Mouse (Mus musculus): ENCODE data around the gene Clec4a4.
"Not testable (repeated sequence)": the region's sequence is repeated elsewhere in the genome, so short reads cannot be mapped to it uniquely, and the experiment has no call there.

Clec4a4 gene

DNA sequence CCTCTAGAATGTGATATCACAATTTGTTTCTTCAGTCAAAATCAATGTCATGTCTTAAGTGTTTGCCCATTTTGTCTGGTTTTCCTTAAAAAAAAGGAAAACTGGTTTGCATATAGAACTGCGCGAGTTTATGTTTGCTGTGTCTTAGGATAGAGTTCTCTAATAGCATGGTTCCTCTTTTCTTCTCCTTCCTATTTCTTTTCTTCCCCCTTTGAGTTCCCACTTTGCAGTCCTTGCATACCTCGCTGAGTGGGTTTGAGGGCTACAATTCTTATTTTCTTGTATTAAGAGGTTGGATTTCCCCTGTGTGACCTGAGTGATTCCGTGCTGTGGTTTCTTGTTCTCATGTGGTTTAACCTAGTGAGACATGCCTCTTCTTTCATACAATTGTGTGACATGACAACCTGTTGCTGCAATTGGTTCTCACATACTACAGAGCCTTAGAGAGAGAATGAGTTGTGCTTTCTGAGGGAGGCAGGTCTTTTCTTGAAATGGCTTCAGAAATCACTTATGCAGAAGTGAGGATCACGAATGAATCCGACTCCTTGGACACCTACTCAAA lies at the start of gene Clec4a4:
TSS of gene Clec4a4 (plus strand) at position 492 of the 562 bp plus-strand sequence.
- DNase-seq (ENCODE audit: low read depth, low spot score): no peak

DNA sequence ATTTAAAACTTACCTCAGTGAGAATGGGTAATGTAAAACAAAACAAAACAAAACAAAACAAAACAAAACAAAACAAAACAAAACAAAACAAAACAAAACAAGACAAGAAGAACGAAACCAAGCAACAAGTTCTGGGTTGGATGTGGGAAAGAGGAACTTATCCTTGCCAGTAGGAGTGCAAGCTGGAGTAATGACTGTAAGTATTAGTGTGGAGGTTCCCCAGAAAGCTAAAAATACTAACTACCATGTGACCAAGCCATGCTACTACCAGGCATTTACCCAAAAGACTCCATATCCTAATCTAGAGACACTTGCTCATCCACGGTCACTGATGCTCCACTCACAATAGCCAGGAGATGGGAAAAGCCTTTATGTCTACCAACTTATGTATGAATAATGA lies 43.4 kb upstream of the Clec4a4 start:
- DNase-seq (ENCODE audit: low read depth, low spot score): no peak

GRCm38 (mm10) chr6:122952401-122952800 lies 37.8 kb upstream of the Clec4a4 start, which contains the start of gene Clec4a3:
Gene Clec4a3, plus strand, starts transcription at chr6:122952515.
- DNase-seq (ENCODE audit: low read depth, low spot score): no peak

DNA sequence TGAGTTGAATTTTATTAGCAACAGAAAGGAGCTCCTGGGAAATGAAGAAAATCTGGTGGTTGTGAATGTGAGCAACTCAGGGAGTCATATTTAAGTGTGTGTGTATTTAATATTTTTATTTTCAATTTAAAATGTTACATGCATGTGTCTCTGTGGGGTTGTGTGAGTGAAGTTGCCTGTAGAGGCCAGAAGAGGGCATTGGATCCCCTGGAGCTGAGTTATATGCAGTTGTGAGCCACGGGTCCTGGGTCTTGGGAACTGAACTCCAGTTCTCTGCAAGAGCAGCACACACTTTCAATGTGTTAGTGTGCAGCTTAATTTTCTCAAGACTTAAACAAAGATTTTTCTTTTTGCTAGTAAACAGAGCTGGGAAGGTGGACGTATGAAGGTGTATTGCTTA lies 25.6 kb upstream of the Clec4a4 start:
- no peak for DNase-seq (ENCODE audit: low read depth, low spot score)

DNA sequence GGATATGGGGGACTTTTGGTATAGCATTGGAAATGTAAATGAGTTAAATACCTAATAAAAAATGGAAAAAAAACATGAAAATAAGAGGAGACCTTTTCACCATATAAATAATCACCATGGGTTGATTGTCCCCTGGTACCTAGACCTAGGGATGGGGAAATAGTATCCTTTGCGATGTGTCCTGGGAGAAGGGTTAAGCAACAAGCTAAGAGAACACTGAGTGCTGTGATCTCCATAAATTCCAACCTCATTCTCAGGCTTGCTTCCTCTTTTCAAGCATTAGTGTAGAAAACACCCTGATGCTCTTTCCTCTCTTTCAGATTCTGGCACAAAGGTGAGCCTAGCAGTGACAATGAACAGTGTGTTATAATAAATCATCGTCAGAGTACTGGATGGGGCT lies 21.1 kb upstream of the Clec4a4 start:
- DNase-seq (ENCODE audit: low read depth, low spot score): no peak

GRCm38 (mm10) chr6:123004696-123005095 lies 14.5 kb downstream of the Clec4a4 start:
- not testable (repeated sequence) for DNase-seq (ENCODE audit: low read depth, low spot score)

- DNase-seq (ENCODE audit: low read depth, low spot score): peak; percentile 35
Measured at GRCm38 (mm10) chr6:123005591-123005990, 15.4 kb downstream of the Clec4a4 start.

- DNase-seq (ENCODE audit: low read depth, low spot score): no peak
Measured at GRCm38 (mm10) chr6:123049742-123050372, 59.7 kb downstream of the Clec4a4 start, which contains the start of gene Clec4b1. Gene Clec4b1, plus strand, starts transcription at chr6:123049962.

Data from 3T3-L1 (cell line).